Mouse (Mus musculus) heart, postnatal 4 days (tissue): Measurements from ENCODE around the gene Iqschfp. TPM values are rescaled to one million over a fixed set of nuclear protein-coding genes. Genes with fewer than 3 reads are reported as not detected.

Source experiments
- DNase-seq: peaks from one replicate; pipeline ENCODE4 v3.0.0; 2021
- total RNA-seq, 2 experiments: library from RNA; stranded (reverse); gene quantifications; 2 replicates each; pipeline ENCODE4 v1.2.3; 2021

The Iqschfp gene
- total RNA-seq = not detected

DNA sequence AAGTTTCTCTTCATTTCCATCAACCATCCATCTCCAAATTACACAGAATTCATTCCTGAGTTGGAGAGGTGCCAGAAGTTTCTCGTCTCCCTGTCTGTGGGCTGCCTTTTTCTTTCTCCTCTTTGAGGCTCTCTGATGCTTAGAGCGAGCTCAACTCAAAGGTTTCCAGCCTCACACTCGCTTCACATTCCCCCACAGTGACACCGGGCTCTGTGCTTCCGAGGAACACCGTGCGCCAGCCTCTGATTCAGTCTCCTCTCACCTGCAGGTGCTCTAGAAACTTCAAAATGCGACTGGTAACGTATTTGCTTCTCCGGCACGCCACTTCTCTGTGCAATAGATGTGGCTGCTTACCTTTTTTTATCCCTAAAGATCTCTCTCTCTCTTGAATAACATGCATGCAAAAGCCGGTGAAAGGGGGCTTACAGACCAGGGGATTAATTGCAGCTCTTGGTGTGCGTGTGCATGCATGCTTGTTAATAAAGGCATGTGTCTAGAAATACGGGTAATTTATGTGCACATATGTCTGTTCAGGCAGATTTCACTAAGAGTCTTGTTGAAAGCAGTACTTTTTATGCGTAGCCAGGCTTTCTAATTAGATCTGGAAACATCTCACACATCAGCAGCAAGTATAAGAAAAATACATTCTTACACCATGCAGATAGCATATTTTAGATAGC is at the start of gene Iqschfp, which contains the start of gene Iqcj:
Gene Iqschfp (plus strand): TSS at position 207 of the 680 bp plus-strand sequence.
Gene Iqcj (plus strand): TSS at position 195 of the 680 bp plus-strand sequence.
- DNase-seq = no peak

DNA sequence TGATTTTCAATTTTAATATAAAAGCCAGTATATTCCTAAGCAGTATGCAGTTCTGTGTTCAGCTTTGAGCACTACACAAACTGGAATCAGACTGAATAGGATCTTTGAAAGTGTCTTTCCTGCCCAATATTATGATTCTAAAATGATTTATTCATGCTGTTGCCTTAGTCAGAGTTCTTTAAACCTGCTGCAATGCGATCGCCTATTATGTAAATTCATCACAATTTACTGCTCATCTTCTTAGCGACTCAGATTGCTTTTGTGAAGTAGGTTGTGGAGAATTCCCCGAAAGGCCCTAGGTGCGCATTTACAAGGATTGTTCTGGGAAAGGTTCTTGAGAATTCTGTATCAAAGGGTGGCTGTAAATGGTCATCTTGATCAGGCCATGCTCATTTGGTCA is 39.6 kb upstream of the Iqschfp start:
- no peak for DNase-seq

GRCm38 (mm10) chr3:67861524-67861923 is 30.5 kb upstream of the Iqschfp start:
- DNase-seq = no peak

GRCm38 (mm10) chr3:67867420-67868065 is 24.5 kb upstream of the Iqschfp start:
- no peak for DNase-seq

GRCm38 (mm10) chr3:67869424-67869823 is 22.6 kb upstream of the Iqschfp start:
- DNase-seq = no peak

DNA sequence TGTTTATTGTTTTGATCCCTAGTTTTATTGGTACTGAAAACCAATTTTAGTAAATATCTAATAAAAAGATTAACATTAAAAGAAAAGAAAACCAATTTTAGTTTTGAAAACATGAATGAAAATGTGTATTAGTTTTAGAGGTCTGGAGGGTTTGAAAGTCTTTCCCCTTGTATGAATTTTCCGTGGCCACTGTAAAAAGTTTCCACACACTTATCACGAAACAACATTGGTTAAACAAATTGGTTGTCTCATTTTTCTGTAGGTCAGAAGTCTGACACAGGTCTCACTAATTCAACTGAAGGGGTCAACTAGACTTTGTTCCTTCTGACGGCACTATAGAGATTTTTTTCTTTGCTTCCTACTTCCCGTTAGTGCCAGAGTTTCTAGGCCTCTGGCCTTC is 14.8 kb upstream of the Iqschfp start:
- no peak for DNase-seq

DNA sequence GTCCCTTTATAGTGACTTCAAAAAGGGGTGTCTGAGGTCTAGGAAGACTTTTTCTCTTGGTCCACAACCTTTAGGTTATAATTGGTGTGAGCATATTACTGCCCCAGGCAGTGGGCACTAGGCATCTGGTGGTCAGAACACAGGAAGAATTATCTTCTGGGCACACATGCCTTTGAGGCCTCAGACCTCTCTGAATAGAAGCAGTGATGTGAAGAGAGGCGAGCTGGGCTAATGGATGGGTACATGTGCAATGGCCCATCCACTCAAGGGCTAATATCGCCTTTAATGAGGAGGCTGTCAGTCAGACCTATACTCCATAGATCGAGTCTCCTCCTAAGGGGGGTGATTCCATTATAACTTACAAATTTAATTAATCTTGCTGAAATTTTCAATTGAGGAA is 7.7 kb upstream of the Iqschfp start:
- no peak for DNase-seq

GRCm38 (mm10) chr3:67886176-67886575 is 5.9 kb upstream of the Iqschfp start:
- no peak for DNase-seq

- no peak for DNase-seq
Measured at GRCm38 (mm10) chr3:67887251-67887650, 4.8 kb upstream of the Iqschfp start.

DNA sequence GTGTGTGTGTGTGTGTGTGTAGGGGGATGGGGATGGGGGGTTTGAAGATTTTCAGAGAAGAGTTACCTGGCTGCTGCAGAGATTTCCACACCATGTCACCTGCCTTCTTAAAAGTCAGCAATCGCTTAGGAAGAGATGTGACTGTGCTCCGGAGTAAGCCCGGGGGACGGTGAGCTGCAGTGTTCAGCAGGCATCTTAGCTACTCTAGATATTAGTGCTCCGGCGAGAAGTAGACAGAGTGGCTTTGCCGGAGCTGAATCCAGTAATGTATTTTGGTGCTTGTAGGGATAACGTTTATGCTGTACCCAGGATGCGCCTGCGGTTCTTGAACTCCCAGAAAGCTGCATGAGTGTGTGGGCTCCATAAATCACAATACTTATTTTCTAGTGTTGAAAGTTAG is 736 bp downstream of the Iqschfp start:
- no peak for DNase-seq

DNA sequence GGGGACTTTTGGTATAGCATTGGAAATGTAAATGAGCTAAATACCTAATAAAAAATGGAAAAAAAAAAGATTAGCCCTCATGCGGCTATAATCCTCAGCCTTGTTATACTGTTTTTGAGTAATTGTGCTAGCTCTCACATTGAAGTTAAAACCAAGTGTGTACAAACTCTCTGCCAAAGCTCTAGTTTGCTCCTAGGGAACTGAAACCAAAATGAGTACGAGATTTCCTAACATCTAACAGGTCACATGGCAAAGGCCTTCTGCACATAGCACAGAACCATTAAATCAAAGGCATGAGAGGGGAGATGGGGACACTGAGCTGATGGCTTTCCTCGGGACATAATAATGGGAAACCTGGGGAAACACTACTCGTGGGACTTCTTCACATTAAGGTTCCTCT is 10.5 kb downstream of the Iqschfp start:
- DNase-seq = no peak

GRCm38 (mm10) chr3:67908586-67908985 is 16.6 kb downstream of the Iqschfp start:
- no peak for DNase-seq

DNA sequence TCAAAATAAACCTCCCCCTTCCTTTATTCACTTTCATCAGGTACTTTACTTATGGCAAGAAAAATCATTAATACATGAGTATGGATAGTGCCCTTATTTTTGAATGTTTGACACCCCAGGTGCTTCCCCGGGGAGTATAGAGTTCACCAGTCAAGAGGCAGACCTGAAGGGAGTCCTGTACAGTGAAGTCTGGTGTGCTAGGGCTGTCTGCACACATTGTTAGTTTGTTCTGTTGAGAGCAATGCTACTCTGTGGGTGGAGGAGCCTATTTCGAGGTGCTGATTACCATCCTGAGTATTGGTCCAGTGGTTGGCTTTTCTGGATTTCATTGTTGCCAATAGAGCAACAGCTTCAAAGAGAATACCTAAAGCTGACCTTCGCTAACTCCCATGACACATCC is 26.1 kb downstream of the Iqschfp start:
- no peak for DNase-seq

- DNase-seq = no peak
Measured at GRCm38 (mm10) chr3:67918634-67919259, 26.7 kb downstream of the Iqschfp start.

GRCm38 (mm10) chr3:67923095-67923494 is 31.1 kb downstream of the Iqschfp start:
- DNase-seq = no peak

DNA sequence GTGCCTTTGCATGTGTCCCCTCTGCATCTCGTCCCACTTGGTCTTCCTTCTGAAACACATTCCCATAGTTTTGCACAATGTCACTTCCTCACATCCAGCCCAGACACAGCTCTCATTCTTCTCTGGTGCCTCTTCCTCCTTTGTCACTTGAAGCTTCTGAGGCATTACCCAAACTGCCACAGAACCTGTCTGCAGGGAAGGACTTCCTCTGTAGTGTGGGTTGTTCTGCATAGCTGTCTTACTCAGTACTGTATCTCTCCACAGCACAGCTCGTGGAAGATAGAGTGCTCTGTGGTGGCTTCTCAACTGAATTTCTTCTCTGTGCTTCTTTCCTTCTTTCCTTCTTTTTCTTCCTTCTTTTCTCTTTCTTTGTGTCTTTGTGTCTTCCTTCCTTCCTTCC is 33.4 kb downstream of the Iqschfp start:
- no peak for DNase-seq

GRCm38 (mm10) chr3:67930424-67931133 is 38.5 kb downstream of the Iqschfp start:
- no peak for DNase-seq

GRCm38 (mm10) chr3:67931181-67931580 is 39.1 kb downstream of the Iqschfp start:
- DNase-seq = no peak

- DNase-seq = no peak
Measured at GRCm38 (mm10) chr3:67931914-67932313, 39.9 kb downstream of the Iqschfp start.

DNA sequence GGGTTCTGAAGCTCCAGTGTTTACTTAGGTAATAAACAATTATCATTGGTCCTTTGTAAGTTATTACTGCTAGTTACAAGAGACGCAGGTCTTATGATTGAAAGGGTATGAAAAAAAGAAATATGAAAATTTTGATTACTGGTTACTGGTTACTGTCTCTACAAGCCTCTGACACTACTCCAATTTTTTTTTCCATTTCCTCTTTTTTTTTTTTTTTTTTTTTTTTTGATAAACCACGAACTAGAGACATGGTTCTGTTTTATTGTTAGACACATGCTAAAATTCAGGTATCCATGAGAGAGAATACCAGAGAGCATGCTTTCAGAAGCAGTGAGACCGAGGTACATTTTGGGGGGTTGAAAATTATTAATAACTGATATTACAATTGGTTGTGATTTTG is 43.8 kb downstream of the Iqschfp start:
- DNase-seq = no peak

- no peak for DNase-seq
Measured at GRCm38 (mm10) chr3:67947000-67947399, 55.0 kb downstream of the Iqschfp start.

DNA sequence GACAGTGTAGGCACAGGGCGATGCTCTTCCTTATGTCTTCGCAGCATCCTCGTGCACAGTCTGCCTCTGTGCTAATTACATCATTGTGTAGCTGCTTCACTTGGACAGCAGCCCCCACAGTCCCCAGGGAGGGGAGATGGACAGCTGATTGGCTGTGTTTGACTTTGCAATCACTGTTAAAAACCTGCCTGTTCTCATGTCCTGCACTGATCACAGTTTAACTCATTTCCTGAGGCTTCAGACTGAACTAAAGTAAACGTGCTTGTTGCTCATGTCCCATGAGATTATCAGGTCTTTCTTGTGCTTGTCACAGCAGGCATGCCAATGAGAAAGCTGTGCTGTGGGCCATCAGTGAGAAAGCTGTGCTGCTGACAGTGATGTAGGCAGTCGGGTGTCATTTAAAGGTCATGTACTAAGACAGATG is 60.5 kb downstream of the Iqschfp start:
- DNase-seq = peak; percentile 53

DNA sequence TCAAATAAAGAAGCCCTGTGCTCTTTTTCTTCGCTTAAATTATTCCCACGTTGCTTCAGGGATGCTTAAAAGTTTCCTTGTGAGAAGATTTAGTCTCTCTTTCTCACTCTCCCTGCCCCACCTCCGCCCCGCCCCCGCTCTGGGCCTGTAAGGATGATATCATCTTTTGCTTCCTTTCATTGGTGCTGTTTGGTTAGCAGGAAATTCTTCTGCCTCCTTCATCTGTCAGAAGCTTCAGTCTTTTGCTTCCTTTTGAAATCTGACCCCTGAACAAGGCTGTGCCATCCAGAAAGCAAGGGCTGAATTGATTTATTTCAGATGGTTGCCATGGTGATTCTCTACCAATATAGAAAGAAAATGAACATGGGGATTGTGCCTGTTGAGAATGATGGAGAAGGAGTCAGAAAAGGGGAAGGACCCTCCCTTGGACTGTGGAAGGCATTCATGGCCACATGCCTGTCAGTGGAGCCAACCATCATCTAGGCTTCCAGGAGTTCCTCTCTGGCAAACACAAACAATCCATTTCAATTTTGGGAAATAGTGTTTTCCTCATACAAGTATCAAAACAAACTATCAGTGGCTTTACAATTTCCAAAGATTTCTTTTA is 62.5 kb downstream of the Iqschfp start:
- peak; percentile 33 for DNase-seq
